Mouse (Mus musculus): ENCODE measurements around the gene Osbp2. TPM values are rescaled to one million over a fixed set of nuclear protein-coding genes. Genes with fewer than 3 reads are reported as not detected.

Gene Osbp2
- polyA plus RNA-seq, 1 experiment from 2014 or later: 1.6 TPM

- WGBS: 50% methylated on average over 17 of the region's 17 CpGs
- H3K36me3 ChIP-seq (ENCODE audit: control insufficient read depth, insufficient read depth): no peaks in the 10 kb centered on the region
- peak overlapping the region; percentile 30 for H3K4me2 ChIP-seq (ENCODE audit: low read depth, low read length)
- peak overlapping the region; percentile 76 for H3K27ac ChIP-seq (ENCODE audit: low read length)
- peaks cover 9% of the 10 kb centered on the region for H3K4me1 ChIP-seq (ENCODE audit: control insufficient read depth, insufficient read depth, low read length)
- H3K27me3 ChIP-seq (ENCODE audit: control insufficient read depth, insufficient read depth, low read length): no peaks in the 10 kb centered on the region
- no peak overlapping the region for H3K9ac ChIP-seq (ENCODE audit: low read length)
- ATAC-seq (replicated peaks; ENCODE audit: extremely low read depth, insufficient read depth, low FRiP score): peak; percentile 77; the same call in 1 of the 2 replicates
- no peaks in the 10 kb centered on the region for H3K9me3 ChIP-seq (replicated peaks; ENCODE audit: control insufficient read depth, low read length)
- H3K4me3 ChIP-seq (ENCODE audit: low read length): no peak overlapping the region
These were observed 19.6 kb downstream of the Osbp2 start for GRCm38 (mm10) chr11:3843943-3844734.

- Histone ChIP-seq H3K4me2 (ENCODE audit: low read depth, low read length) (no peak overlapping the region), H3K4me1 (ENCODE audit: control insufficient read depth, insufficient read depth, low read length) (no peaks in the 10 kb centered on the region), H3K36me3 (ENCODE audit: control insufficient read depth, insufficient read depth) (no peaks in the 10 kb centered on the region), H3K4me3 (ENCODE audit: low read length) (no peak overlapping the region), H3K27me3 (ENCODE audit: control insufficient read depth, insufficient read depth, low read length) (no peaks in the 10 kb centered on the region), H3K9ac (ENCODE audit: low read length) (no peak overlapping the region), H3K27ac (ENCODE audit: low read length) (no peak overlapping the region), H3K9me3 (replicated peaks; ENCODE audit: control insufficient read depth, low read length) (no peaks in the 10 kb centered on the region)
- no peak for ATAC-seq (replicated peaks; ENCODE audit: extremely low read depth, insufficient read depth, low FRiP score)
- WGBS: 66% methylated on average over 4 of the region's 4 CpGs
These were observed 28.4 kb downstream of the Osbp2 start for GRCm38 (mm10) chr11:3835271-3835670.

- Histone ChIP-seq H3K36me3 (ENCODE audit: control insufficient read depth, insufficient read depth) (no peaks in the 10 kb centered on the region), H3K9me3 (replicated peaks; ENCODE audit: control insufficient read depth, low read length) (no peaks in the 10 kb centered on the region), H3K9ac (ENCODE audit: low read length) (no peak overlapping the region), H3K4me2 (ENCODE audit: low read depth, low read length) (0 out of 2 replicates have a peak overlapping the region, but pooled peaks have one; percentile 14), H3K4me3 (ENCODE audit: low read length) (no peak overlapping the region), H3K27ac (ENCODE audit: low read length) (no peak overlapping the region), H3K4me1 (ENCODE audit: control insufficient read depth, insufficient read depth, low read length) (no peaks in the 10 kb centered on the region), H3K27me3 (ENCODE audit: control insufficient read depth, insufficient read depth, low read length) (no peaks in the 10 kb centered on the region)
- WGBS: 44% methylated on average over 13 of the region's 13 CpGs
- peak; percentile 45; the same call in 1 of the 2 replicates for ATAC-seq (replicated peaks; ENCODE audit: extremely low read depth, insufficient read depth, low FRiP score)
These were observed 29.1 kb downstream of the Osbp2 start for GRCm38 (mm10) chr11:3834421-3835098.

- H3K4me3 ChIP-seq (ENCODE audit: low read length): no peak overlapping the region
These were observed 29.9 kb downstream of the Osbp2 start for GRCm38 (mm10) chr11:3833544-3834420.

GRCm38 (mm10) chr11:3832193-3832901 is 31.4 kb downstream of the Osbp2 start:
- H3K4me1 ChIP-seq (ENCODE audit: control insufficient read depth, insufficient read depth, low read length): no peaks in the 10 kb centered on the region
- no peak overlapping the region for H3K9ac ChIP-seq (ENCODE audit: low read length)
- no peaks in the 10 kb centered on the region for H3K36me3 ChIP-seq (ENCODE audit: control insufficient read depth, insufficient read depth)
- WGBS: 46% methylated on average over 6 of the region's 6 CpGs
- no peak overlapping the region for H3K4me3 ChIP-seq (ENCODE audit: low read length)
- H3K27me3 ChIP-seq (ENCODE audit: control insufficient read depth, insufficient read depth, low read length): no peaks in the 10 kb centered on the region
- H3K4me2 ChIP-seq (ENCODE audit: low read depth, low read length): no peak overlapping the region
- H3K27ac ChIP-seq (ENCODE audit: low read length): no peak overlapping the region
- ATAC-seq (replicated peaks; ENCODE audit: extremely low read depth, insufficient read depth, low FRiP score): no peak
- H3K9me3 ChIP-seq (replicated peaks; ENCODE audit: control insufficient read depth, low read length): no peaks in the 10 kb centered on the region

More at GRCm38 (mm10) chr11:3833544-3834420, 29.9 kb downstream of the Osbp2 start:
- Histone ChIP-seq H3K36me3 (ENCODE audit: control insufficient read depth, insufficient read depth) (no peaks in the 10 kb centered on the region), H3K27ac (ENCODE audit: low read length) (no peak overlapping the region), H3K9ac (ENCODE audit: low read length) (no peak overlapping the region), H3K9me3 (replicated peaks; ENCODE audit: control insufficient read depth, low read length) (no peaks in the 10 kb centered on the region), H3K4me1 (ENCODE audit: control insufficient read depth, insufficient read depth, low read length) (no peaks in the 10 kb centered on the region), H3K4me2 (ENCODE audit: low read depth, low read length) (0 out of 2 replicates have a peak overlapping the region, but pooled peaks have one; percentile 14), H3K27me3 (ENCODE audit: control insufficient read depth, insufficient read depth, low read length) (no peaks in the 10 kb centered on the region)
- 37% methylated on average over 21 of the region's 21 CpGs for WGBS
- no peak for ATAC-seq (replicated peaks; ENCODE audit: extremely low read depth, insufficient read depth, low FRiP score)

- Histone ChIP-seq H3K4me3 (ENCODE audit: low read length) (no peak overlapping the region), H3K9ac (ENCODE audit: low read length) (no peak overlapping the region), H3K36me3 (ENCODE audit: control insufficient read depth, insufficient read depth) (no peaks in the 10 kb centered on the region), H3K9me3 (replicated peaks; ENCODE audit: control insufficient read depth, low read length) (no peaks in the 10 kb centered on the region), H3K4me1 (ENCODE audit: control insufficient read depth, insufficient read depth, low read length) (no peaks in the 10 kb centered on the region), H3K4me2 (ENCODE audit: low read depth, low read length) (no peak overlapping the region), H3K27ac (ENCODE audit: low read length) (no peak overlapping the region), H3K27me3 (ENCODE audit: control insufficient read depth, insufficient read depth, low read length) (no peaks in the 10 kb centered on the region)
- ATAC-seq (replicated peaks; ENCODE audit: extremely low read depth, insufficient read depth, low FRiP score): no peak
- 80% methylated on average over 5 of the region's 5 CpGs for WGBS
These were observed 34.0 kb downstream of the Osbp2 start for GRCm38 (mm10) chr11:3829736-3830135.

- H3K4me3 ChIP-seq (ENCODE audit: low read length): no peak overlapping the region
- ATAC-seq (replicated peaks; ENCODE audit: extremely low read depth, insufficient read depth, low FRiP score): no peak
- H3K36me3 ChIP-seq (ENCODE audit: control insufficient read depth, insufficient read depth): no peaks in the 10 kb centered on the region
- 47% methylated on average over 5 of the region's 5 CpGs for WGBS
- H3K27me3 ChIP-seq (ENCODE audit: control insufficient read depth, insufficient read depth, low read length): no peaks in the 10 kb centered on the region
- no peaks in the 10 kb centered on the region for H3K4me1 ChIP-seq (ENCODE audit: control insufficient read depth, insufficient read depth, low read length)
- H3K27ac ChIP-seq (ENCODE audit: low read length): no peak overlapping the region
- H3K9me3 ChIP-seq (replicated peaks; ENCODE audit: control insufficient read depth, low read length): no peaks in the 10 kb centered on the region
- H3K4me2 ChIP-seq (ENCODE audit: low read depth, low read length): no peak overlapping the region
- no peak overlapping the region for H3K9ac ChIP-seq (ENCODE audit: low read length)
These were observed 39.6 kb downstream of the Osbp2 start for GRCm38 (mm10) chr11:3824138-3824537.

GRCm38 (mm10) chr11:3823378-3823777 is 40.3 kb downstream of the Osbp2 start:
- no peak for ATAC-seq (replicated peaks; ENCODE audit: extremely low read depth, insufficient read depth, low FRiP score)
- WGBS: 38% methylated on average over 2 of the region's 2 CpGs
- H3K27me3 ChIP-seq (ENCODE audit: control insufficient read depth, insufficient read depth, low read length): no peaks in the 10 kb centered on the region
- no peak overlapping the region for H3K4me3 ChIP-seq (ENCODE audit: low read length)
- H3K9ac ChIP-seq (ENCODE audit: low read length): no peak overlapping the region
- no peaks in the 10 kb centered on the region for H3K4me1 ChIP-seq (ENCODE audit: control insufficient read depth, insufficient read depth, low read length)
- H3K9me3 ChIP-seq (replicated peaks; ENCODE audit: control insufficient read depth, low read length): no peaks in the 10 kb centered on the region
- H3K27ac ChIP-seq (ENCODE audit: low read length): no peak overlapping the region
- no peaks in the 10 kb centered on the region for H3K36me3 ChIP-seq (ENCODE audit: control insufficient read depth, insufficient read depth)
- H3K4me2 ChIP-seq (ENCODE audit: low read depth, low read length): no peak overlapping the region
